Mouse (Mus musculus): ENCODE results near the gene Capn8.
"Not testable (repeated sequence)": the region's sequence is repeated elsewhere in the genome, so short reads cannot be mapped to it uniquely, and the experiment has no call there.

The Capn8 gene

GRCm38 (mm10) chr1:182618200-182618947 lies 53.6 kb downstream of the Capn8 start:
- DNase-seq (ENCODE audit: low spot score) = no peak

GRCm38 (mm10) chr1:182620470-182620869 lies 55.7 kb downstream of the Capn8 start:
- DNase-seq (ENCODE audit: low spot score) = no peak

- no peak for DNase-seq (ENCODE audit: low spot score)
Observed at GRCm38 (mm10) chr1:182621256-182621655, 56.4 kb downstream of the Capn8 start.

DNA sequence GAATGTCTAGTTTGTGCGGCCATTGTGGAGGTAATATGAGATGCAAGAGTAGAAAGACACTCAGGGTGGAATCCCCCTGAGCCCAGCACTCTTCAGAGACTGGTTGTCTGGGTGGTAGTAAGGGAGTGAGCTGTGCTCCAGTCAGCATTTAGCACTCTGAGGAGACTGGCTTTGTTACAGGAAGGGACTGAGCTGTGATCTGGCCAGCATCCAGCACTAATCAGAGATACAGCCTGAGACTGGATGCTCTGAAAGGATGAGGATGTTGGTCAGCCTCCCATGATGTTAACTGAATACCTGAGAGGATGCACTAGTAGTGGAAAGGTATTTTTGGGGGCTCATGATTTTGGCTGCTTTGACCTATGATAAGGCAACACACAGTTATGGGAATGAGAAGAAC lies 61.4 kb downstream of the Capn8 start:
- no peak for DNase-seq (ENCODE audit: low spot score)

- no peak for DNase-seq (ENCODE audit: low spot score)
Observed at GRCm38 (mm10) chr1:182629228-182629627, 64.4 kb downstream of the Capn8 start.

- DNase-seq (ENCODE audit: low spot score) = no peak
Observed at GRCm38 (mm10) chr1:182633712-182634294, 69.0 kb downstream of the Capn8 start.

DNA sequence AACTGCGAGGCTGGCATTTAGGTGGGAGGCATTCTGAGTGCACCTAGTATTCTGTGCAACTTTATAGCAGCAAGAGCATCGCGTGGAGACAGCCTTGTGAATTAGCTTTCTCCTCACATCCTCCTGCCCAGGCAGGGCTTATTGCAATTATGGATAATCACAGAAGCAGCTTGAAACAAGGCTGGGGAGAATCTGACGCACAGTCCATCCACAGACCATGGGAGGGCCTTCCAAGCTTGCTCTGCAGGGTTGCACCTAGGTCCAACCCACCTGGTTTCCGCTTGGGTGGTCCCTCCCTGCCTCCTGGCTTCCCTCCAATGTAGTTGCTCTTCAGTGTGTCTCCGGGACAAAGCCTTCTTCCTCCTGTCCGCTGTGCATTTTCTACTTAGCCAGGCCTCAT lies 74.2 kb downstream of the Capn8 start:
- DNase-seq (ENCODE audit: low spot score) = no peak

DNA sequence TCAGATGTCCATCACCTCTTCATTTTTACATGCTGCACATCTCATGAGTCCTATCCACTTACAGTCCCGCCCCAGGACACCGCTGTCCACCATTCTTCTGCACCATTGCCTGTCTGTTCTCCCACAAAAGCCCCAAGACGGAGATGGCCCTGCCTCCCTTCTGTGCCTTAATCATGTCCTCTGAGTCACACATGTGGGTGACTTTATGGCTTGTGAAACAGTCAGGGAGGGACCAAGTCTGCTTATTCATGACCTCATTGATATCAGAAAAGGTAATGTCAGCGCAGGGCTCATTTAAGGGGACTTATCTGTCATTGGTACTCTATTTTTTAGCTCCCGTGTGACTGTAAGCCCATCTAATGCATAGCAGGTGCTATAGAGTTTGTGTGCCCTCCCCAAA lies 74.6 kb downstream of the Capn8 start:
- no peak for DNase-seq (ENCODE audit: low spot score)

GRCm38 (mm10) chr1:182640094-182640493 lies 75.3 kb downstream of the Capn8 start:
- DNase-seq (ENCODE audit: low spot score) = no peak

DNA sequence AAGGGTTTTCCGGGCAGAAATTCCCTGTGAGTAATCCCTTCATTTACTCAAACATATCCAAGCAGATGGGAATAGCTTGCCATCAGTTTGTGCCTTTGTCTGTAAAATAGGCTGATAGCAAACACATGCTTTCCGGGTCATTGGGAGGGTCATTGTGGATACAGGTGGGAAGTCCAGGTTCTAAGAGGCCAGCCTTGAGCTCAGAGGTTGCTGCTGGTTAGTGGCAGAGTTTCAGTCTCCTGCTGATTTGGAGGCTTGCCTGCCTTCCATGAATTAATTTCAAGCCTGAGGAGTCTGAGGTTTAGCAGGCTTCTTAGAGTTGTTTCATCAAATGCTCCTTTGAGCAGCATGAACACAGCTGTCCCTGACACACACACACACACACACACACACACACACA lies 78.0 kb downstream of the Capn8 start:
- DNase-seq (ENCODE audit: low spot score) = no peak

DNA sequence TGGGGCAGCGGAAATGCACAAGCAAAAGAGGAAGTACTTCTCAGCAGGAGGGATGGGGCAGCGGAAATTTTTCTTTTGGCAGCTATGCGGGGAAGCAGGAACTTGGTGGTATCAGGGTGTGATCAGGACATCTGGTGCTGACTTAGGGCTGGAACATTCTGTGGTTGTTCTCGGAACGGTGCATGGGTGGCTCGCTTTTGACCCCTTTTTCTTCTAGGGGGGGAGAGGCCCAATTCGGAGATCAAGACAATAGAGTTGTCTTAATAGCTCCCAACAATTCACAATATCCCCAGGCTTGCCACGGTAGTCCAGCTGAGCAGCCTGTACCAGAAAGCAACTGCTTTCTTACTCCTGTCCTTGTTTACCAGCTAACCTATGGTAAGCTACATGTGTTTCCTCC lies 79.6 kb downstream of the Capn8 start:
- not testable (repeated sequence) for DNase-seq (ENCODE audit: low spot score)

GRCm38 (mm10) chr1:182645211-182645668 lies 80.4 kb downstream of the Capn8 start:
- no peak for DNase-seq (ENCODE audit: low spot score)

- DNase-seq (ENCODE audit: low spot score) = no peak
Observed at GRCm38 (mm10) chr1:182646796-182647195, 82.0 kb downstream of the Capn8 start.

DNA sequence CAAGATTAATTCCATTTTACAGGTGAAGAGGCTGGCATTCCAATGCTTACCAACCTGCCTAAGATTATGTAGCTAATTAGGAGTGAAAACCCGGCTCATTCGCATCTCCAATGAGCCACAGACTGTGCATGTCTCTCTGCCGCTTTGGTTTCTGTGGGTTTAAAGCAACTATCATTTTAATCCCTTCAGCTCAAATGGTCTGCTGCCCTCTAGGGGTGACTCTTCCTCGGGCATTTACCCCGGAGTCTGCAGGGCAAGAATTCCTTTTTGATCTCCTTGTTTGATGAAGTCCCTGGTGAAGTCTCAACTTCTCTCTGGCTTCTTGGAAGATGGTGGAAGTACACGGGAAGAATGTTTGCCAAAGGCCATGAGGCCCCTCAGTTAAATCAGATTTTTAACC lies 93.0 kb downstream of the Capn8 start:
- DNase-seq (ENCODE audit: low spot score) = peak; percentile 57

DNA sequence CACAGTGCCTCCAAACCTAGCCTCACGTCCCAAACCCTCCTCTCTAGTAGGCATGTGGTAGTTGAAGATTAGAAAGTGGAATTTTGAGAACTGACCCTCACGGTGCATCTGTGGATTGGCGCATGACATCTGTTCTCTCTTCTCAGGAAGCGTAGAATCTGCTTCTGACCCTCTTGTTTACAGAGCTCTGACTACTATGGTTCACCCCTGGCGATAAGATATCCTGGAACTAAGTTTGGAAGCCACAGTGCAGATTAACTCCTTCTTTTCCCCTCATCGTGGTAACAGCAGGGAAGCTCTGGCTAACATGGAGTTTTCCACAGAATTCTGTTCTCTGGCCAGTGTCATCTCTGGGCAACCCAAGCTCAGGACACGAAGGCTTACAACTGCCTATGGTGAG lies 95.6 kb downstream of the Capn8 start:
- no peak for DNase-seq (ENCODE audit: low spot score)

GRCm38 (mm10) chr1:182663671-182664070 lies 98.9 kb downstream of the Capn8 start:
- DNase-seq (ENCODE audit: low spot score) = no peak

GRCm38 (mm10) chr1:182664841-182665240 lies 100.0 kb downstream of the Capn8 start:
- no peak for DNase-seq (ENCODE audit: low spot score)

- DNase-seq (ENCODE audit: low spot score) = no peak
Observed at GRCm38 (mm10) chr1:182667281-182667680, 102.5 kb downstream of the Capn8 start.

GRCm38 (mm10) chr1:182669741-182670140 lies 104.9 kb downstream of the Capn8 start:
- DNase-seq (ENCODE audit: low spot score) = no peak

GRCm38 (mm10) chr1:182670563-182671342 lies 105.9 kb downstream of the Capn8 start:
- no peak for DNase-seq (ENCODE audit: low spot score)

DNA sequence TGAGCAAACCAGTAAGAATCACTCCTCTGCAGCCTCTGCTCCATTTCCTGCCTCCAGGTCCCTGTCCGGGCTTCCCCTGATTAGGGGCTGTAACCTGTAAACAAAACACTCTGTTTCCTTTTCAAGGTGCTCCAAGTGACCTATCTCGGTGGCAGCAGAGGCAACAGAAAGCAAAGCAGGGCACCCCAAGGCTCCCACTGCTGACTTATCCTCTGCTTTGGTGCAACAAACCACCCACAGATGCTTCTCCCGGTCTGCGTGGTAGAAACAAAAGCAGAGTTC lies 106.5 kb downstream of the Capn8 start:
- no peak for DNase-seq (ENCODE audit: low spot score)

- no peak for DNase-seq (ENCODE audit: low spot score)
Observed at GRCm38 (mm10) chr1:182675346-182675745, 110.5 kb downstream of the Capn8 start.

GRCm38 (mm10) chr1:182678151-182678550 lies 113.3 kb downstream of the Capn8 start:
- DNase-seq (ENCODE audit: low spot score) = no peak
